Mouse (Mus musculus) bone marrow, adult 2 months (tissue): ENCODE data around the gene Olfr1204.

Source experiments
- CTCF ChIP-seq: fragments of 200-500 bp; IDR thresholded peaks from 2 replicates; pipeline ENCODE4 v1.5.1; 2011; ENCODE audit warnings: low read length, control low read depth; ENCODE audit not compliant: control insufficient read depth, insufficient read depth
- POLR2A ChIP-seq: fragments of 200-500 bp; IDR thresholded peaks from 2 replicates; pipeline ENCODE4 v1.6.1; 2011; ENCODE audit warnings: low read depth, mild to moderate bottlenecking, control low read depth, low read length, borderline replicate concordance; ENCODE audit not compliant: control insufficient read depth

- TF ChIP-seq CTCF (no peak), POLR2A (no peak)
Measured at GRCm38 (mm10) chr2:88848992-88849391, at the start of gene Olfr1204.
